Mouse (Mus musculus) heart, embryonic 14.5 days (tissue): ENCODE results near the gene Accsl. TPM values are rescaled to one million over a fixed set of nuclear protein-coding genes. Genes with fewer than 3 reads are reported as not detected.

ENCODE experiments used
- ATAC-seq: fragments of 200-750 bp; cut with Nextera tagmentation; 2 replicates; pipeline ENCODE4 v1.8.0; 2017; ENCODE audit warnings: low read depth, moderate TSS enrichment; ENCODE audit not compliant: insufficient number of reproducible peaks, insufficient read depth, low FRiP score
- H3K27ac ChIP-seq, 2 experiments: fragments of 200-500 bp in 1 of 2; fragments of 300-500 bp in 1 of 2; sonication (generic) in 1 of 2; replicated peaks in 1 of 2; 2 replicates each; pipeline ENCODE4 v1.5.1; 2012 to 2014; ENCODE audit warnings: low read depth in 2 of 2, low read length in 2 of 2, control low read depth in 1 of 2, mild to moderate bottlenecking in 1 of 2, mixed read lengths in 1 of 2; ENCODE audit not compliant: control insufficient read depth in 1 of 2, insufficient read depth in 1 of 2
- H3K27me3 ChIP-seq: fragments of 300-500 bp; sonication (generic); 2 replicates; pipeline ENCODE4 v1.6.1; 2014; ENCODE audit warnings: mild to moderate bottlenecking, low read length, control low read depth; ENCODE audit not compliant: control insufficient read depth, insufficient read depth
- H3K36me3 ChIP-seq: fragments of 300-500 bp; sonication (generic); 2 replicates; pipeline ENCODE4 v1.6.1; 2014; ENCODE audit warnings: mild to moderate bottlenecking, control low read depth, low read length, mixed read lengths; ENCODE audit not compliant: control insufficient read depth, insufficient read depth
- H3K4me1 ChIP-seq, 2 experiments: fragments of 200-500 bp in 1 of 2; fragments of 300-500 bp in 1 of 2; sonication (generic) in 1 of 2; 2 replicates each; pipeline ENCODE4 v1.6.1; 2012 to 2014; ENCODE audit warnings: low read length in 2 of 2, control low read depth in 1 of 2, mixed read lengths in 1 of 2; ENCODE audit not compliant: control insufficient read depth in 2 of 2, insufficient read depth in 2 of 2
- H3K4me2 ChIP-seq: fragments of 300-500 bp; sonication (generic); 2 replicates; pipeline ENCODE4 v1.6.1; 2014; ENCODE audit warnings: mild to moderate bottlenecking, low read length
- H3K4me3 ChIP-seq, 2 experiments: fragments of 200-500 bp in 1 of 2; fragments of 300-500 bp in 1 of 2; sonication (generic) in 1 of 2; 2 replicates each; pipeline ENCODE4 v1.5.1; 2012 to 2014; ENCODE audit warnings: low read length in 2 of 2, mild to moderate bottlenecking in 2 of 2, control low read depth in 1 of 2, low read depth in 1 of 2, moderate library complexity in 1 of 2; ENCODE audit not compliant: control insufficient read depth in 1 of 2, insufficient read depth in 1 of 2
- H3K9ac ChIP-seq: fragments of 300-500 bp; sonication (generic); 2 replicates; pipeline ENCODE4 v1.6.1; 2014; ENCODE audit warnings: mild to moderate bottlenecking, low read length
- H3K9me3 ChIP-seq: fragments of 300-500 bp; sonication (generic); 2 replicates; pipeline ENCODE4 v1.6.1; 2016; ENCODE audit warnings: low read length, control low read depth; ENCODE audit not compliant: control insufficient read depth
- WGBS: fragments of 180-500 bp; shearing (Covaris S2); extraction: QIAGEN DNeasy Blood & Tissue Kit; methylation state at CpG from one replicate; pipeline ENCODE4 v1.1.7; 2014; 5-methylcytosine and 5-hydroxymethylcytosine counted together
- polyA plus RNA-seq: library from polyadenylated mRNA; unstranded; fragments of >200 nt; fragmentation: Nextera tagmentation; extraction: Ambion mirVana; gene quantifications from 2 replicates; pipeline ENCODE4 v1.2.1, GENCODE M21; 2014

The Accsl gene
- polyA plus RNA-seq, 1 experiment from 2014 or later, result not detected

DNA sequence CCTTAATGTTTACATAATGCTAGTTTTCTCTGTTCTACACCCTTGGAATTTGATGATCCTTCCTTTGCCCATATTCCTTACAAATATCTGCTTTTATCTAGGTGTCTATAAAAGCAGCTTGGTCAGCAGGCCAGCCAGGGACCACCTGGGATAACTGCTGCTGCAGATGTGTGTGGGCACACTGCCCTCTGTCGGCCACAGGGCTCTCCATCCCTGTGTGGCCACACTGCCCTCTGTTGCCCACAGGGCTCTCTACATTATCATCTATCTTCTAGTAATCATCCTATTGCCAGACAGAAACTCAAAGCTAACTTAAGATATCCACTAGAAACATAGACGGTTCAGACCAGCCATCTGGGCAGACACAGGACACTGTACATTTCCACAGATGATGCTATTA lies 59.0 kb downstream of the Accsl start:
- Histone ChIP-seq H3K27ac (no peak overlapping the region), H3K9me3 (no peaks in the 10 kb centered on the region), H3K4me2 (no peak overlapping the region), H3K27me3 (no peaks in the 10 kb centered on the region), H3K4me1 (no peaks in the 10 kb centered on the region), H3K36me3 (peaks cover 71% of the 10 kb centered on the region), H3K9ac (no peak overlapping the region), H3K4me3 (no peak overlapping the region)
- WGBS, result 5% methylated on average over 2 of the region's 2 CpGs
- ATAC-seq, result no peak

DNA sequence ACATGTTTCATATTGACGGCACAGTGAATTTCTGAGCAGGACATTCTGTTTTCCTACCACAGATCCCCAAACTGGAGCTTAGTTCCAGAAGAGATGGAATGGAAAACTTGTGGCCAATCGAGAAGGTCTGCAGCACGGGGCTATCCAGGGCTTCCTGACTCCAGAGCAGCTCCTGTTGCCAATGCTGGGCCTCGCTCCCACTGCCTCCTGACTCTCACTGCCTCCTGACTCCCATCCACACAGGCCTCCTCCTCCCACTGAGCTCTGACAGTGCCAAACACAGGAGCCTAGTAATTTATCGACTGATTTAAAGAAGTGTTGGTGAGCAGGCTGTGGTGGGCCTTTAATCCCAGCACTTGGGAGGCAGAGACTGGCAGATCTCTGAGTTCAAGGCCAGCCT lies 60.9 kb downstream of the Accsl start:
- peaks cover 78% of the 10 kb centered on the region for H3K36me3 ChIP-seq
- H3K4me2 ChIP-seq, result no peak overlapping the region
- no peak overlapping the region for H3K27ac ChIP-seq
- WGBS, result 87% methylated on average over 5 of the region's 5 CpGs
- no peaks in the 10 kb centered on the region for H3K9me3 ChIP-seq
- ATAC-seq, result no peak
- H3K9ac ChIP-seq, result no peak overlapping the region
- H3K4me3 ChIP-seq, result no peak overlapping the region
- no peaks in the 10 kb centered on the region for H3K4me1 ChIP-seq
- H3K27me3 ChIP-seq, result no peaks in the 10 kb centered on the region

DNA sequence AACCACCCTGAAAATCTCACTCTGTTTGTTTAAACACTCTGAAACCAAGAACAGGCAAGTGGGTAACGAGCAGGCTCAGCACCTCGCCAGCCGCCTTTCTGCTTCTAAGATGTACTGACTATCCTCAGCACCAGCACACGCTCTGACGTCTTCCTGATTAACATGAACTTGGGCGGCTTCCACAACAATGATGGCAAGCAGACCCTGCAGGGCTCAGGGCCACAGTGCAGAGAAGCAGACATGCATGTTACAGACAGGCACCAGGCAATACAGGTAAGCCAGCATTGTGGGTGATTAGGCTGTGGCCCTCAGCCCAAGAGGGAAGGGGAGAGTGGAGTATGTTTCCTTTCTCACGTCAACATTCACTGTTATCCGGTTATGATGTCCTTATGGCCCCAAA lies 61.5 kb downstream of the Accsl start:
- Histone ChIP-seq H3K9ac (no peak overlapping the region), H3K27ac (no peak overlapping the region), H3K27me3 (no peaks in the 10 kb centered on the region), H3K4me3 (no peak overlapping the region), H3K9me3 (no peaks in the 10 kb centered on the region), H3K4me2 (no peak overlapping the region), H3K36me3 (peaks cover 77% of the 10 kb centered on the region), H3K4me1 (no peaks in the 10 kb centered on the region)
- ATAC-seq, result no peak
- 77% methylated on average over 8 of the region's 8 CpGs for WGBS

- WGBS, result 92% methylated on average over 6 of the region's 6 CpGs
- no peak overlapping the region for H3K9ac ChIP-seq
- no peak overlapping the region for H3K27ac ChIP-seq
- no peak for ATAC-seq
- H3K9me3 ChIP-seq, result no peaks in the 10 kb centered on the region
- peaks cover 80% of the 10 kb centered on the region for H3K36me3 ChIP-seq
- no peaks in the 10 kb centered on the region for H3K27me3 ChIP-seq
- H3K4me3 ChIP-seq, result no peak overlapping the region
- H3K4me1 ChIP-seq, result no peaks in the 10 kb centered on the region
- no peak overlapping the region for H3K4me2 ChIP-seq
These were observed 62.3 kb downstream of the Accsl start for GRCm38 (mm10) chr2:93806487-93807201.

DNA sequence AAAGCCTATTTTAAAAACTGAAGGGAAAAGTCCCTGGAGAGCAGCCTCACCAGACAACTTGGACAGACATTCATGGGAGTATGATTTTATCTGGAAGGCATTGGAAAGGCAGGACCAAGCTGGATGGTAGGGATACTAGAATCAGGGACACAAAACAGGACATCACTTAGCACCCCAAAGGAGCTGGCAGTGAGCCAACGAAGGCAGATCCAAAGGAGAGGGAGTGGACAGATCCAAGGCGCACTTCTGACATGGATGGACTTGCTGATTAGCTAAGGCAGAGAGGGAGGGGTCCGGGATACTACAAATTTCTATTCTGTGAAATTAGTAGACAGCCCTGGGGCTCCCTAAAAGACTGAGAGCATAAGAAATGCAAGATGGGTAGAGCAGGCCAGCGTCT lies 63.4 kb downstream of the Accsl start:
- ATAC-seq, result no peak
- Histone ChIP-seq H3K4me2 (no peak overlapping the region), H3K4me1 (no peaks in the 10 kb centered on the region), H3K9me3 (no peaks in the 10 kb centered on the region), H3K36me3 (peaks cover 73% of the 10 kb centered on the region), H3K4me3 (no peak overlapping the region), H3K27ac (no peak overlapping the region), H3K27me3 (no peaks in the 10 kb centered on the region), H3K9ac (no peak overlapping the region)
- WGBS, result 66% methylated on average over 4 of the region's 4 CpGs

Other genes with a start within 250 kb of the Accsl start
- gene Alx4, start 226.8 kb downstream of the Accsl start, polyA plus RNA-seq, result 0.05 and 0.15 TPM in 2 replicates
- 70.8 and 73.1 TPM in 2 replicates for gene Ext2, start 46.6 kb downstream of the Accsl start, polyA plus RNA-seq
- 8.5 and 8.8 TPM in 2 replicates for gene Accs, start 19.2 kb downstream of the Accsl start, polyA plus RNA-seq
- gene Gm13889, start 88.0 kb upstream of the Accsl start, polyA plus RNA-seq, result 8.3 and 9.9 TPM in 2 replicates
- gene Gm27027, start 127.2 kb upstream of the Accsl start, polyA plus RNA-seq, result not detected in 2 replicates
- gene Alkbh3, start 141.7 kb upstream of the Accsl start, polyA plus RNA-seq, result 68.8 and 76.2 TPM in 2 replicates